Mouse (Mus musculus): Measurements from ENCODE around the gene Krt90. TPM values are rescaled to one million over a fixed set of nuclear protein-coding genes. Genes with fewer than 3 reads are reported as not detected.

Gene Krt90
- polyA plus RNA-seq, 1 experiment from 2014 or later, result not detected

GRCm38 (mm10) chr15:101508247-101508646 lies 54.5 kb downstream of the Krt90 start:
- WGBS, result 67% methylated on average over 9 of the region's 9 CpGs
- Histone ChIP-seq H3K27me3 (no peaks in the 10 kb centered on the region), H3K4me1 (replicated peaks) (no peaks in the 10 kb centered on the region), H3K27ac (no peak overlapping the region), H3K36me3 (no peaks in the 10 kb centered on the region), H3K9me3 (replicated peaks) (no peaks in the 10 kb centered on the region), H3K4me3 (no peak overlapping the region), H3K9ac (no peak overlapping the region), H3K4me2 (no peak overlapping the region)
- ATAC-seq (replicated peaks; ENCODE audit: insufficient number of reproducible peaks, insufficient read depth, low FRiP score, low read depth), result no peak

GRCm38 (mm10) chr15:101506896-101507758 lies 55.6 kb downstream of the Krt90 start:
- Histone ChIP-seq H3K36me3 (no peaks in the 10 kb centered on the region), H3K4me3 (no peak overlapping the region)

More at GRCm38 (mm10) chr15:101506896-101507758, 55.6 kb downstream of the Krt90 start:
- Histone ChIP-seq H3K4me1 (replicated peaks) (no peaks in the 10 kb centered on the region), H3K27me3 (0 out of 2 replicates have a peak, but pooled peaks cover 2% of the 10 kb centered on the region), H3K9ac (no peak overlapping the region), H3K9me3 (replicated peaks) (no peaks in the 10 kb centered on the region), H3K27ac (no peak overlapping the region), H3K4me2 (no peak overlapping the region)
- no peak for ATAC-seq (replicated peaks; ENCODE audit: insufficient number of reproducible peaks, insufficient read depth, low FRiP score, low read depth)
- WGBS, result 44% methylated on average over 14 of the region's 14 CpGs

Small RNAs within 50 kb of the gene (microRNA-seq; reads per million reads assigned to microRNA genes)
- gene Gm44393 (not detected), gene Gm44460 (not detected)

Other genes starting within 250 kb of the Krt90 start
- 7.4 and 8.1 TPM in 2 replicates for gene Krt80, start 192.8 kb downstream of the Krt90 start, polyA plus RNA-seq (2015; fragmentation: Nextera tagmentation; extraction: Ambion mirVana)
- 17.4 and 28.2 TPM in 2 replicates for gene Krt7, start 151.9 kb downstream of the Krt90 start, polyA plus RNA-seq (2015; fragmentation: Nextera tagmentation; extraction: Ambion mirVana)
- 0.15 TPM in 1 of 2 replicates, not detected in the other for gene Krt87, start 124.1 kb downstream of the Krt90 start, polyA plus RNA-seq (2015; fragmentation: Nextera tagmentation; extraction: Ambion mirVana)
- gene Krt88, start 115.2 kb downstream of the Krt90 start, polyA plus RNA-seq (2015; fragmentation: Nextera tagmentation; extraction: Ambion mirVana), result not detected in 2 replicates
- gene Krt81, start 99.2 kb downstream of the Krt90 start, polyA plus RNA-seq (2015; fragmentation: Nextera tagmentation; extraction: Ambion mirVana), result not detected in 2 replicates
- not detected in 2 replicates for gene Krt86, start 89.5 kb downstream of the Krt90 start, polyA plus RNA-seq (2015; fragmentation: Nextera tagmentation; extraction: Ambion mirVana)
- gene Krt83, start 71.4 kb downstream of the Krt90 start, polyA plus RNA-seq (2015; fragmentation: Nextera tagmentation; extraction: Ambion mirVana), result not detected in 2 replicates
- gene Gm49425, start 45.7 kb downstream of the Krt90 start, polyA plus RNA-seq (2015; fragmentation: Nextera tagmentation; extraction: Ambion mirVana), result not detected in 2 replicates
- gene Krt84, start 30.1 kb downstream of the Krt90 start, polyA plus RNA-seq (2015; fragmentation: Nextera tagmentation; extraction: Ambion mirVana), result not detected in 2 replicates
- not detected in 2 replicates for gene Krt82, start 12.3 kb downstream of the Krt90 start, polyA plus RNA-seq (2015; fragmentation: Nextera tagmentation; extraction: Ambion mirVana)
- gene Krt75, start 11.0 kb upstream of the Krt90 start, polyA plus RNA-seq (2015; fragmentation: Nextera tagmentation; extraction: Ambion mirVana), result 0.05 and 0.47 TPM in 2 replicates
- gene Gm5414, start 65.2 kb upstream of the Krt90 start, polyA plus RNA-seq (2015; fragmentation: Nextera tagmentation; extraction: Ambion mirVana), result not detected in 2 replicates
- not detected in 2 replicates for gene Gm5478, start 84.4 kb upstream of the Krt90 start, polyA plus RNA-seq (2015; fragmentation: Nextera tagmentation; extraction: Ambion mirVana)
- not detected in 2 replicates for gene Krt6b, start 117.3 kb upstream of the Krt90 start, polyA plus RNA-seq (2015; fragmentation: Nextera tagmentation; extraction: Ambion mirVana)
- gene Krt6a, start 131.4 kb upstream of the Krt90 start, polyA plus RNA-seq (2015; fragmentation: Nextera tagmentation; extraction: Ambion mirVana), result 0.20 and 0.36 TPM in 2 replicates
- 2.8 and 29.6 TPM in 2 replicates for gene Krt5, start 149.9 kb upstream of the Krt90 start, polyA plus RNA-seq (2015; fragmentation: Nextera tagmentation; extraction: Ambion mirVana)
- 0.14 TPM in 1 of 2 replicates, not detected in the other for gene Krt71, start 180.2 kb upstream of the Krt90 start, polyA plus RNA-seq (2015; fragmentation: Nextera tagmentation; extraction: Ambion mirVana)
- gene Krt72, start 223.5 kb upstream of the Krt90 start, polyA plus RNA-seq (2015; fragmentation: Nextera tagmentation; extraction: Ambion mirVana), result 0.34 TPM in 1 of 2 replicates, not detected in the other
- not detected in 2 replicates for gene Krt73, start 239.4 kb upstream of the Krt90 start, polyA plus RNA-seq (2015; fragmentation: Nextera tagmentation; extraction: Ambion mirVana)

Measured in heart, embryonic 15.5 days (tissue).